Mouse (Mus musculus) MEL (cell line): Measurements from ENCODE around the gene Plxna3.

ENCODE experiments used
- CHD1 ChIP-seq: IDR thresholded peaks from 2 replicates; pipeline ENCODE4 v1.6.1; 2012; ENCODE audit warnings: low read depth, mild to moderate bottlenecking, inconsistent platforms, low read length, improper control_type of control experiment
- CTCF ChIP-seq, 3 experiments: IDR thresholded peaks in 2 of 3; conservative IDR thresholded peaks in 1 of 3; 2 replicates each; pipeline ENCODE4 v1.5.1; 2011 to 2012; ENCODE audit warnings: low read length in 3 of 3, low read depth in 2 of 3, mild to moderate bottlenecking in 2 of 3, improper control_type of control experiment in 1 of 3, inconsistent platforms in 1 of 3, mixed read lengths in 1 of 3, moderate library complexity in 1 of 3; ENCODE audit not compliant: control insufficient read depth in 1 of 3, insufficient read depth in 1 of 3, poor library complexity in 1 of 3, severe bottlenecking in 1 of 3
- EP300 ChIP-seq, 2 experiments: IDR thresholded peaks; 2 replicates each; pipeline ENCODE4 v1.6.1; 2011; ENCODE audit warnings: improper control_type of control experiment in 2 of 2, low read length in 2 of 2, low read depth in 1 of 2, mild to moderate bottlenecking in 1 of 2
- GATA1 ChIP-seq: IDR thresholded peaks from 2 replicates; pipeline ENCODE4 v1.6.1; 2011; ENCODE audit warnings: low read depth, low read length, improper control_type of control experiment
- HCFC1 ChIP-seq: IDR thresholded peaks from 2 replicates; pipeline ENCODE4 v1.6.1; 2012; ENCODE audit warnings: low read depth, mild to moderate bottlenecking, inconsistent platforms, low read length, improper control_type of control experiment, moderate library complexity
- JUND ChIP-seq: IDR thresholded peaks from 2 replicates; pipeline ENCODE4 v1.6.1; 2011; ENCODE audit warnings: low read depth, mild to moderate bottlenecking, improper control_type of control experiment, low read length
- KAT2A ChIP-seq: conservative IDR thresholded peaks from 2 replicates; pipeline ENCODE4 v1.6.1; 2012; ENCODE audit warnings: low read depth, low read length, improper control_type of control experiment, inconsistent platforms
- MEF2A ChIP-seq: IDR thresholded peaks from 2 replicates; pipeline ENCODE4 v1.6.1; 2014; ENCODE audit warnings: low read depth, mild to moderate bottlenecking, inconsistent platforms, low read length, improper control_type of control experiment; ENCODE audit not compliant: poor library complexity, insufficient replicate concordance, severe bottlenecking; ENCODE audit errors: extremely low read depth
- MYB ChIP-seq: IDR thresholded peaks from 2 replicates; pipeline ENCODE4 v1.6.1; 2011; ENCODE audit warnings: mild to moderate bottlenecking, low read depth, low read length, improper control_type of control experiment
- RCOR1 ChIP-seq: IDR thresholded peaks from 2 replicates; pipeline ENCODE4 v1.6.1; 2012; ENCODE audit warnings: low read depth, mild to moderate bottlenecking, inconsistent platforms, low read length, improper control_type of control experiment
- SIN3A ChIP-seq: IDR thresholded peaks from 2 replicates; pipeline ENCODE4 v1.6.1; 2012; ENCODE audit warnings: low read length, improper control_type of control experiment, inconsistent platforms
- ZC3H11A ChIP-seq: IDR thresholded peaks from 2 replicates; pipeline ENCODE4 v1.6.1; 2012; ENCODE audit warnings: low read depth, mild to moderate bottlenecking, inconsistent platforms, low read length, improper control_type of control experiment
- ZMIZ1 ChIP-seq: IDR thresholded peaks from 2 replicates; pipeline ENCODE4 v1.6.1; 2012; ENCODE audit warnings: low read depth, mild to moderate bottlenecking, inconsistent platforms, low read length, improper control_type of control experiment, moderate library complexity

DNA sequence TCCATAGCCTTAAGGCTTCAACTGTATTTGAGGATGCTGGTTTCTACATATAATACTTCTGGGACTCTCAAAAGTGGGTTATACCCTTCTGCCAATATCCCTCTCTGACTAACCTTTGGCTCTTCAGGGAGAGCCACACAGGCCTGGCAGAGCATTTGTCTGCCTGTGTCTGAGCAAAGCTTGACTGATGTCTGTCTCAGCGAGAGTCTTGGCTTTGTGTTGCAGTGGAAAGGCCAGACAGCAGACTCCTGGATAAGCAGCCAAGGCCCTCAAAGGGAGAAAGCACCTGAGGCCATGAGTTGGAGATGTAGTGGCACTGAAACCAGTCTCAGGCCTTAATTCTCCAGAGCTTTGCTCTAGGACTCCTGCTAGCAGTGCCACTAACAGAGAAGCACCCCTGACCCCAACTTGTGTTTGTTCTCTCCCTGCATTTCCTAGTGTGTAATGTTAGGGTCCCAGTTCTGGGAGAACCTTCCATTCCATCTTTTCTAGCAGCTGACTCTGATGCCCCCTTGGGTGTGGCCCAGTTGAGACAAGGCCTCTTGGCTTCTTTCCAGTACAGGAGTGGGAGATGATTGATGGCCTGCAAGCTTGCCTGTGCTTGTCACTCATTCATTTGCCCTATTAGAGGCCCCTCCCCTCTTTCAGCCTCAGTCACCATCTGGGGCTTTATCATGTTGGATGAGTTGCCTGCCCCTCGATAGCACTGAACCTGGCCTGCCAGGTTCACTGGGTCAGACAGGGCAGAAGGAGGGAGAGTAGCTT is 1.5 kb downstream of the Plxna3 start:
- no peak for TF ChIP-seq HCFC1
- no peak for TF ChIP-seq CTCF (IDR thresholded peaks at IDR 0.05 in 2 of 3, conservative IDR thresholded peaks at IDR 0.05 in 1 of 3; ENCODE audit: control insufficient read depth in 1 of 3, insufficient read depth in 1 of 3, low read depth in 2 of 3, low read length in 3 of 3, poor library complexity in 1 of 3, severe bottlenecking in 1 of 3)
- TF ChIP-seq CHD1 = no peak
- TF ChIP-seq GATA1 = no peak
- TF ChIP-seq ZC3H11A = no peak
- no peak for TF ChIP-seq EP300 (IDR thresholded peaks at IDR 0.05; ENCODE audit: low read depth in 1 of 2, low read length in 2 of 2)
- no peak for TF ChIP-seq JUND
- no peak for TF ChIP-seq RCOR1
- no peak for TF ChIP-seq SIN3A
- no peak for TF ChIP-seq ZMIZ1
- TF ChIP-seq KAT2A = no peak
- no peak for TF ChIP-seq MEF2A
- TF ChIP-seq MYB = no peak
